Mouse (Mus musculus): ENCODE results near the gene Vmn1r220.
"Not testable (repeated sequence)": the region's sequence is repeated elsewhere in the genome, so short reads cannot be mapped to it uniquely, and the experiment has no call there.

Vmn1r220 gene

GRCm38 (mm10) chr13:23187875-23188274 is at the start of gene Vmn1r220:
TSS of gene Vmn1r220 (minus strand) at chr13:23187975.
- DNase-seq = no peak

- not testable (repeated sequence) for DNase-seq
These were observed 48.1 kb upstream of the Vmn1r220 start, which contains the start of gene Vmn1r222 for GRCm38 (mm10) chr13:23235847-23236246. TSS of gene Vmn1r222 (minus strand) at chr13:23235947.

GRCm38 (mm10) chr13:23213827-23214226 is 26.1 kb upstream of the Vmn1r220 start, which contains the start of gene Vmn1r221:
TSS of gene Vmn1r221 (plus strand) at chr13:23214127.
- DNase-seq = not testable (repeated sequence)

- DNase-seq = not testable (repeated sequence)
These were observed 16.1 kb upstream of the Vmn1r220 start for GRCm38 (mm10) chr13:23203885-23204284.

GRCm38 (mm10) chr13:23166471-23166870 is 21.3 kb downstream of the Vmn1r220 start:
- DNase-seq = not testable (repeated sequence)

GRCm38 (mm10) chr13:23159012-23159411 is 28.8 kb downstream of the Vmn1r220 start, which contains the start of gene Vmn1r219:
TSS of gene Vmn1r219 (plus strand) at chr13:23159312.
- no peak for DNase-seq

- DNase-seq = peak; percentile 60
These were observed 29.9 kb downstream of the Vmn1r220 start for GRCm38 (mm10) chr13:23157848-23158247.

- DNase-seq = no peak
These were observed 48.9 kb downstream of the Vmn1r220 start for GRCm38 (mm10) chr13:23138880-23139279.

- no peak for DNase-seq
These were observed 54.3 kb downstream of the Vmn1r220 start for GRCm38 (mm10) chr13:23133501-23133900.

GRCm38 (mm10) chr13:23133099-23133498 is 54.7 kb downstream of the Vmn1r220 start, which contains the start of gene Vmn1r218:
TSS of gene Vmn1r218 (plus strand) at chr13:23133155.
- DNase-seq = no peak
